ENCODE assay signal across 23 mouse cellular contexts in the genomic region with DNA sequence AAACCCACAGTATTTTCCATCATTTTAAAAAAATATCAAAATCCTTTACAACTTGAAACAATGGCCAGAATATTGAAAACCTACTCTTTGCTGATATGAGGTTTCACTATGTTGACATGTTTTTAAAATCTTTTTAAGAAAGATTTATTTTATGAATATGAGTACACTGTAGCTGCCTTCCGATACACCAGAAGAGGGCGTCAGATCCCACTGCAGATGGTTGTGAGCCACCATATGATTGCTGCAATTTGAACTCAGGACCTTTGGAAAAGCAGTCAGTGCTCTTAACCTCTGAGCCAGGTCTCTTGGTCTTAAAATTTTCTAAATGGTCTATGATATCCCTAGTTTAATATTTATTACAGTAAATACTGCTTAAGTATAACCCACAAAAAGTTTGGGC. TPM values are rescaled to one million over a fixed set of nuclear protein-coding genes. Genes with fewer than 3 reads are reported as not detected.
DNase-seq lines count a peak whose midpoint lies in the region; ATAC-seq and TF ChIP-seq lines count a peak whose summit lies in the region.
"Had no signal": no experiment of that assay in that cellular context is flagged by ENCODE, and none has a peak within 500 bp of the region (broad histone marks: within the 10 kb centered on the region; RNA-seq: fewer than 3 reads in every experiment).

No protein-coding gene starts in this region.

- 0 out of 2 replicates have a peak, but pooled peaks have one; percentile 13 for TF ChIP-seq CTCF in kidney, postnatal 0 days (IDR thresholded peaks at IDR 0.05; ENCODE audit: low read depth)
- TF ChIP-seq CTCF in lung, postnatal 0 days (IDR thresholded peaks at IDR 0.05), result peak; percentile 32

- no peak overlapping the region for H3K27ac ChIP-seq in kidney, postnatal 0 days
- no peak overlapping the region for H3K27ac ChIP-seq in lung, postnatal 0 days (ENCODE audit: low read length)
- H3K27ac ChIP-seq: embryonic facial prominence, embryonic 10.5 days; forebrain, embryonic 15.5 days; hindbrain, postnatal 0 days; limb, embryonic 15.5 days; lung, embryonic 15.5 days; midbrain, embryonic 10.5 days had no signal

- peaks cover 42% of the 10 kb centered on the region for H3K36me3 ChIP-seq in kidney, postnatal 0 days (ENCODE audit: insufficient read depth, low read length)
- H3K36me3 ChIP-seq in lung, postnatal 0 days (ENCODE audit: insufficient read depth, low read length), result peaks cover 46% of the 10 kb centered on the region

- TF ChIP-seq EP300 in lung, postnatal 0 days (IDR thresholded peaks at IDR 0.05), result no peak

- 93% methylated on average over 2 of the region's 2 CpGs for WGBS in kidney, postnatal 0 days
- 91% methylated on average over 2 of the region's 2 CpGs for WGBS in lung, postnatal 0 days

- H3K4me3 ChIP-seq in kidney, postnatal 0 days (replicated peaks; ENCODE audit: low read depth, low read length), result no peak overlapping the region
- H3K4me3 ChIP-seq in lung, postnatal 0 days (ENCODE audit: low read depth, low read length), result no peak overlapping the region
- H3K4me3 ChIP-seq: embryonic facial prominence, embryonic 10.5 days; forebrain, embryonic 15.5 days; heart, embryonic 12.5 days; limb, embryonic 15.5 days; lung, embryonic 15.5 days; midbrain, embryonic 10.5 days had no signal

- no peaks in the 10 kb centered on the region for H3K27me3 ChIP-seq in kidney, postnatal 0 days (ENCODE audit: insufficient read depth, low read length)
- no peaks in the 10 kb centered on the region for H3K27me3 ChIP-seq in lung, postnatal 0 days (replicated peaks; ENCODE audit: insufficient read depth, low read length)
- H3K27me3 ChIP-seq: forebrain, embryonic 15.5 days; heart, embryonic 12.5 days; limb, embryonic 15.5 days; lung, embryonic 15.5 days had no signal

- no peak overlapping the region for H3K9ac ChIP-seq in kidney, postnatal 0 days (ENCODE audit: low read depth, low read length)
- H3K9ac ChIP-seq in lung, postnatal 0 days (replicated peaks; ENCODE audit: low read depth), result no peak overlapping the region
- H3K9ac ChIP-seq: forebrain, embryonic 15.5 days; heart, embryonic 12.5 days; limb, embryonic 15.5 days; lung, embryonic 15.5 days had no signal

- ATAC-seq in kidney, postnatal 0 days (replicated peaks; ENCODE audit: low FRiP score, low read depth), result no peak
- ATAC-seq in lung, postnatal 0 days, result no peak
- ATAC-seq: forebrain, embryonic 15.5 days; hindbrain, postnatal 0 days had no signal

- no peaks in the 10 kb centered on the region for H3K4me1 ChIP-seq in kidney, postnatal 0 days (replicated peaks; ENCODE audit: insufficient read depth, low read length)
- H3K4me1 ChIP-seq in lung, postnatal 0 days (ENCODE audit: insufficient read depth, low read depth, low read length), result no peaks in the 10 kb centered on the region
- H3K4me1 ChIP-seq: embryonic facial prominence, embryonic 10.5 days; forebrain, embryonic 15.5 days; heart, embryonic 12.5 days; limb, embryonic 15.5 days; lung, embryonic 15.5 days; midbrain, embryonic 10.5 days had no signal

- DNase-seq in kidney, postnatal 0 days (ENCODE audit: low spot score), result no peak
- no peak for DNase-seq in kidney, postnatal 4 days
- no peak for DNase-seq in lung, postnatal 0 days (ENCODE audit: low spot score)
- DNase-seq in lung, postnatal 25 days (ENCODE audit: low spot score), result no peak
- peak; percentile 38 for DNase-seq in induced T-regulatory cell, adult 2 months (ENCODE audit: low read depth)
- no peak for DNase-seq in spleen, postnatal 10 days (ENCODE audit: low spot score in 2 of 2)
- no peak for DNase-seq in left cerebral cortex, adult 9 months (ENCODE audit: low spot score in 2 of 2)
- DNase-seq: adrenal gland, postnatal 25 days; cerebellum, adult 9-11 months; gastrocnemius, postnatal 10 days; heart, adult 11 months; heart, postnatal 10 days; kidney, adult 18-20 months; kidney, postnatal 10 days; left cerebral cortex, postnatal 4 days; thymus, postnatal 14 days had no signal

- H3K4me2 ChIP-seq in kidney, postnatal 0 days (ENCODE audit: low read length), result no peak overlapping the region
- H3K4me2 ChIP-seq in lung, postnatal 0 days (replicated peaks; ENCODE audit: low read depth, low read length), result no peak overlapping the region
- H3K4me2 ChIP-seq: forebrain, embryonic 15.5 days; heart, embryonic 12.5 days; limb, embryonic 15.5 days; lung, embryonic 15.5 days had no signal

- no peaks in the 10 kb centered on the region for H3K9me3 ChIP-seq in kidney, postnatal 0 days (replicated peaks; ENCODE audit: low read length)
- H3K9me3 ChIP-seq in lung, postnatal 0 days (ENCODE audit: low read length), result no peaks in the 10 kb centered on the region
- H3K9me3 ChIP-seq: embryonic facial prominence, embryonic 10.5 days; forebrain, embryonic 15.5 days; heart, embryonic 12.5 days; limb, embryonic 15.5 days; lung, embryonic 15.5 days; midbrain, embryonic 10.5 days had no signal

RNA-seq across cellular contexts. Expression of gene Dhrs11, which starts 10.5 kb away (rescaled TPM):
- 13.8 and 16.1 TPM in 2 replicates for polyA plus RNA-seq in kidney, postnatal 0 days (2015; fragmentation: Nextera tagmentation; extraction: Ambion mirVana)
- polyA plus RNA-seq in lung, postnatal 0 days (2015; fragmentation: Nextera tagmentation; extraction: Ambion mirVana), result 9.1 and 9.3 TPM in 2 replicates

RNA-seq across cellular contexts. Expression of gene Mrm1, which starts 20.0 kb away (rescaled TPM):
- polyA plus RNA-seq in kidney, postnatal 0 days (2015; fragmentation: Nextera tagmentation; extraction: Ambion mirVana), result 10.8 and 12.8 TPM in 2 replicates
- polyA plus RNA-seq in lung, postnatal 0 days (2015; fragmentation: Nextera tagmentation; extraction: Ambion mirVana), result 5.3 and 6.5 TPM in 2 replicates

RNA-seq across cellular contexts. Expression of gene Ggnbp2, which starts 31.3 kb away (rescaled TPM):
- 56.4 and 57.5 TPM in 2 replicates for polyA plus RNA-seq in kidney, postnatal 0 days (2015; fragmentation: Nextera tagmentation; extraction: Ambion mirVana)
- polyA plus RNA-seq in lung, postnatal 0 days (2015; fragmentation: Nextera tagmentation; extraction: Ambion mirVana), result 56.4 and 57.3 TPM in 2 replicates

RNA-seq across cellular contexts. Expression of gene Myo19, which starts 40.6 kb away (rescaled TPM):
- polyA plus RNA-seq in kidney, postnatal 0 days (2015; fragmentation: Nextera tagmentation; extraction: Ambion mirVana), result 12.6 and 13.2 TPM in 2 replicates
- polyA plus RNA-seq in lung, postnatal 0 days (2015; fragmentation: Nextera tagmentation; extraction: Ambion mirVana), result 2.6 and 3.3 TPM in 2 replicates

RNA-seq across cellular contexts. Expression of gene Pigw, which starts 40.8 kb away (rescaled TPM):
- polyA plus RNA-seq in kidney, postnatal 0 days (2015; fragmentation: Nextera tagmentation; extraction: Ambion mirVana), result 2.7 and 2.9 TPM in 2 replicates
- 1.1 and 1.5 TPM in 2 replicates for polyA plus RNA-seq in lung, postnatal 0 days (2015; fragmentation: Nextera tagmentation; extraction: Ambion mirVana)
